Mouse (Mus musculus) CH12.LX (cell line): ENCODE measurements around the gene Ddx47. TPM values are rescaled to one million over a fixed set of nuclear protein-coding genes. Genes with fewer than 3 reads are reported as not detected.

Source experiments
- DNase-seq: peaks from one replicate; pipeline ENCODE4 v3.0.0-alpha.2; 2013; ENCODE audit errors: extremely low read depth
- H3K27ac ChIP-seq: 2 replicates; pipeline ENCODE4 v1.5.1; 2012; ENCODE audit warnings: low read depth, mild to moderate bottlenecking, control low read depth, moderate library complexity; ENCODE audit not compliant: insufficient read depth
- H3K27me3 ChIP-seq: replicated peaks from 2 replicates; pipeline ENCODE3; 2012; ENCODE audit warnings: inconsistent platforms
- H3K36me3 ChIP-seq, 2 experiments: replicated peaks in 1 of 2; 2 replicates each; pipeline versions ENCODE3 to v1.6.1; 2012; ENCODE audit warnings: inconsistent platforms in 1 of 2, low read length in 1 of 2, mild to moderate bottlenecking in 1 of 2, mixed read lengths in 1 of 2, moderate library complexity in 1 of 2; ENCODE audit not compliant: control insufficient read depth in 1 of 2, insufficient read depth in 1 of 2
- H3K4me1 ChIP-seq, 2 experiments: 2 replicates each; pipeline ENCODE4 v1.6.1; 2012; ENCODE audit warnings: inconsistent platforms in 1 of 2, moderate library complexity in 1 of 2; ENCODE audit not compliant: insufficient read depth in 2 of 2, control insufficient read depth in 1 of 2
- H3K4me2 ChIP-seq: 2 replicates; pipeline ENCODE4 v1.6.1; 2012; ENCODE audit warnings: low read depth, mild to moderate bottlenecking, control low read depth; ENCODE audit not compliant: poor library complexity, insufficient read depth, severe bottlenecking
- H3K4me3 ChIP-seq, 3 experiments: fragments of 150-350 bp in 1 of 3; sonication (generic) in 1 of 3; replicated peaks in 1 of 3; 2 replicates each; pipeline versions ENCODE3 to v1.5.1; 2011 to 2012; ENCODE audit warnings: low read depth in 2 of 3, low read length in 2 of 3, mild to moderate bottlenecking in 2 of 3, moderate library complexity in 2 of 3, control low read depth in 1 of 3, improper control_type of control experiment in 1 of 3, inconsistent platforms in 1 of 3, mixed read lengths in 1 of 3; ENCODE audit not compliant: poor library complexity in 1 of 3
- H3K79me2 ChIP-seq: replicated peaks from 2 replicates; pipeline ENCODE4 v1.6.1; 2012; ENCODE audit warnings: mild to moderate bottlenecking, moderate library complexity; ENCODE audit not compliant: control insufficient read depth, poor library complexity, insufficient read depth, severe bottlenecking; ENCODE audit errors: extremely low read depth
- H3K9ac ChIP-seq: 2 replicates; pipeline ENCODE4 v1.6.1; 2012; ENCODE audit warnings: low read depth, mild to moderate bottlenecking, control low read depth, moderate library complexity; ENCODE audit not compliant: insufficient read depth
- H3K9me3 ChIP-seq: replicated peaks from 2 replicates; pipeline ENCODE3; 2012; ENCODE audit warnings: low read length, inconsistent platforms, mixed read lengths
- CHD1 ChIP-seq: IDR thresholded peaks from 2 replicates; pipeline ENCODE4 v1.6.1; 2012; ENCODE audit warnings: low read depth, low read length, improper control_type of control experiment, inconsistent platforms
- CTCF ChIP-seq, 2 experiments: IDR thresholded peaks in 1 of 2; conservative IDR thresholded peaks in 1 of 2; 2 replicates each; pipeline ENCODE4 v1.5.1; 2011 to 2012; ENCODE audit warnings: low read depth in 2 of 2, low read length in 2 of 2, improper control_type of control experiment in 1 of 2, inconsistent platforms in 1 of 2, mild to moderate bottlenecking in 1 of 2, moderate library complexity in 1 of 2
- E2F4 ChIP-seq: IDR thresholded peaks from 2 replicates; pipeline ENCODE4 v1.6.1; 2011; ENCODE audit warnings: low read depth, low read length, improper control_type of control experiment; ENCODE audit not compliant: insufficient replicate concordance
- EP300 ChIP-seq: IDR thresholded peaks from 2 replicates; pipeline ENCODE4 v1.6.1; 2011; ENCODE audit warnings: low read length, improper control_type of control experiment
- GABPA ChIP-seq: IDR thresholded peaks from 2 replicates; pipeline ENCODE4 v1.6.1; 2012; ENCODE audit warnings: low read depth, low read length, improper control_type of control experiment, inconsistent platforms; ENCODE audit not compliant: insufficient replicate concordance
- JUN ChIP-seq: IDR thresholded peaks from 2 replicates; pipeline ENCODE4 v1.6.1; 2011; ENCODE audit warnings: low read depth, mild to moderate bottlenecking, low read length, improper control_type of control experiment, moderate library complexity; ENCODE audit not compliant: insufficient read depth
- MYC ChIP-seq: IDR thresholded peaks from 2 replicates; pipeline ENCODE4 v1.6.1; 2011; ENCODE audit warnings: low read depth, mild to moderate bottlenecking, improper control_type of control experiment, low read length
- NELFE ChIP-seq: IDR thresholded peaks from 2 replicates; pipeline ENCODE4 v1.6.1; 2011; ENCODE audit warnings: low read depth, low read length, improper control_type of control experiment
- NRF1 ChIP-seq: IDR thresholded peaks from 2 replicates; pipeline ENCODE4 v1.6.1; 2014; ENCODE audit warnings: low read depth, mild to moderate bottlenecking, inconsistent platforms, low read length, improper control_type of control experiment, moderate library complexity
- SMC3 ChIP-seq: IDR thresholded peaks from 2 replicates; pipeline ENCODE4 v1.6.1; 2011; ENCODE audit warnings: low read depth, low read length, improper control_type of control experiment
- ZC3H11A ChIP-seq: IDR thresholded peaks from 2 replicates; pipeline ENCODE4 v1.6.1; 2012; ENCODE audit warnings: low read depth, mild to moderate bottlenecking, inconsistent platforms, low read length, improper control_type of control experiment
- ZNF384 ChIP-seq: IDR thresholded peaks from 2 replicates; pipeline ENCODE4 v1.6.1; 2012; ENCODE audit warnings: low read depth, low read length, improper control_type of control experiment, inconsistent platforms
- dilution Hi-C: fragments of 300-500 bp; cut with MboI; formaldehyde crosslinking; loops from 2 replicates; pipeline ENCODE4 v1.14.3; 2020; ENCODE audit warnings: low sequenced_read_pairs; ENCODE audit not compliant: extremely low pct_unique_long_range_greater_than_20kb, extremely low pct_ligation_motif_present
- in situ Hi-C: fragments of 300-500 bp; cut with MboI; formaldehyde crosslinking; loops from 3 replicates; pipeline ENCODE4 v1.14.3; 2019; ENCODE audit warnings: low sequenced_read_pairs, low pct_ligation_motif_present, low pct_unique_long_range_greater_than_20kb, mixed read lengths
- polyA plus RNA-seq: library from polyadenylated mRNA; unstranded; fragments of >175 nt; gene quantifications from 2 replicates; pipeline ENCODE4 v1.2.1, GENCODE M21; 2012; ENCODE audit warnings: low read depth; ENCODE audit not compliant: insufficient read length
- total RNA-seq, 2 experiments: library from RNA; depleted of rRNA; stranded (reverse); fragments of 300-350 nt in 1 of 2; fragments of >200 nt in 1 of 2; gene quantifications; 2 replicates each; pipeline ENCODE4 v1.2.3; 2012 to 2014

Gene Ddx47
- total and polyA plus RNA-seq, 3 experiments = 61.4 to 110 (median 82.6) TPM

DNA sequence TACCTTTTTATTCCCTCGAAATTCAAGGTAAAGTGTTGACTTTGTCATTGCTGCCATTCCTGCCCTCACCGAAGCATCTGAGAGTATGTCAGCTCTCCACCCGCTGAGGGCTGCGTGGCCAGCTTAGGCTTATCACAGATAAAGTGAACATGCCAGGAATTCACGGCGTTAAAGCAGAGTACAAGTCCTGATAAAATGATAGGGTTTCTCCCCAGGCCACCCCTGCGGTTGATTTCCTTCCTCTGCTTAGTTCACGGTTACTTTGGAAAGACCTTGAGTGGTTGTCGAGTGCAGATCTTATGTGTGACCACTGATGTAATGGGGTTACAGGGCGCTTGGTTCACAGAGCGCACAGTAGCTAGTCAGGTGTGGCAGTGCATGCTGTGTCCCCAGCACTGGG, 5.8 kb downstream of the Ddx47 start:
- Histone ChIP-seq H3K36me3 (peaks cover 79 to 87% of the 10 kb centered on the region in 2 experiments), H3K27ac (no peak overlapping the region), H3K9ac (no peak overlapping the region), H3K9me3 (no peaks in the 10 kb centered on the region), H3K27me3 (no peaks in the 10 kb centered on the region), H3K4me1 (peaks cover 0 to 5% of the 10 kb centered on the region in 2 experiments; a peak in 2 of 4 replicates), H3K4me2 (no peak overlapping the region), H3K79me2 (peaks cover 8% of the 10 kb centered on the region), H3K4me3 (no peak overlapping the region)
- in situ Hi-C loops = no loop called here
- dilution Hi-C loops = no loop called here
- DNase-seq = no peak
- no peak for TF ChIP-seq MYC
- TF ChIP-seq NRF1 = no peak
- no peak for TF ChIP-seq E2F4
- TF ChIP-seq GABPA = no peak
- TF ChIP-seq, all 38 proteins: peak for 0

GRCm38 (mm10) chr6:135019564-135019963, 8.2 kb downstream of the Ddx47 start:
- Histone ChIP-seq H3K9me3 (no peaks in the 10 kb centered on the region), H3K27ac (no peak overlapping the region), H3K36me3 (peaks cover 91 to 98% of the 10 kb centered on the region in 2 experiments), H3K9ac (no peak overlapping the region), H3K79me2 (no peaks in the 10 kb centered on the region), H3K4me1 (no peaks in the 10 kb centered on the region), H3K4me3 (no peak overlapping the region), H3K4me2 (no peak overlapping the region), H3K27me3 (no peaks in the 10 kb centered on the region)
- DNase-seq = no peak
- no peak for TF ChIP-seq ZNF384
- no peak for TF ChIP-seq SMC3
- no peak for TF ChIP-seq ZC3H11A
- no peak for TF ChIP-seq JUN
- no peak for TF ChIP-seq EP300
- dilution Hi-C loops (no loop called here), in situ Hi-C loops (no loop called here)

DNA sequence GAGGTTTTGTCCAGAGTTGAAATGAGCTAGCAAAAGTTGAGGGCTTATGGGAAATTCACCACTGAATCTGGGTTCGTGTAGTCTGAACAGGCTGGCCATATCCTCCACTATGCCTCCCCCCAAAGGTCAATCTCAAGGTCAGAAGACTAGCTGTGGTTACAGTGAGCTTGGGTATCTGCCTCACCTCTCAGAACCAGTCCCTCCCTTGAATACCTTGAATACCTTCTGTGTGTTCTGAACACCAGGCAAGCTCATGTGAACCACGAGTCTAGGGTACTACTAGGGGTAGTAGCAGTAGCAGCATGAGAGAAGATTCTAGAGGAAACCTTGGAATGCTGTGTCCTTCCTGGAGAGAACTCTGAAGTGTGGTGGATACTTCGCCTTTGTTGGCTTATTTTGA, 10.2 kb downstream of the Ddx47 start:
- no peak for DNase-seq
- in situ Hi-C loops (no loop called here), dilution Hi-C loops (no loop called here)
- Histone ChIP-seq H3K79me2 (no peaks in the 10 kb centered on the region), H3K9me3 (no peaks in the 10 kb centered on the region), H3K4me3 (no peak overlapping the region), H3K27me3 (no peaks in the 10 kb centered on the region), H3K27ac (no peak overlapping the region), H3K4me2 (no peak overlapping the region), H3K9ac (no peak overlapping the region), H3K36me3 (peaks cover 74 to 87% of the 10 kb centered on the region in 2 experiments), H3K4me1 (peaks cover 0 to 6% of the 10 kb centered on the region in 2 experiments; a peak in 1 of 4 replicates)
- no peak for TF ChIP-seq CTCF (conservative IDR thresholded peaks at IDR 0.05 in 1 of 2, IDR thresholded peaks at IDR 0.05 in 1 of 2; ENCODE audit: low read depth in 2 of 2, low read length in 2 of 2)
- no peak for TF ChIP-seq CHD1
- TF ChIP-seq JUN = no peak
- TF ChIP-seq NELFE = no peak
- no peak for TF ChIP-seq E2F4
